Mouse (Mus musculus) bone marrow, adult 2 months (tissue): ENCODE data around the gene Cyp2d9. TPM values are rescaled to one million over a fixed set of nuclear protein-coding genes. Genes with fewer than 3 reads are reported as not detected.

Source experiments
- H3K27ac ChIP-seq: fragments of 200-500 bp; 2 replicates; pipeline ENCODE4 v1.5.1; 2012; ENCODE audit warnings: low read depth, mild to moderate bottlenecking, control low read depth, inconsistent platforms, low read length; ENCODE audit not compliant: control insufficient read depth, poor library complexity, insufficient read depth
- H3K4me1 ChIP-seq: fragments of 200-500 bp; 2 replicates; pipeline ENCODE4 v1.6.1; 2011; ENCODE audit warnings: low read length; ENCODE audit not compliant: control insufficient read depth, insufficient read depth
- H3K4me3 ChIP-seq: fragments of 200-500 bp; replicated peaks from 2 replicates; pipeline ENCODE3; 2011; ENCODE audit warnings: mild to moderate bottlenecking, low read depth, low read length, control low read depth; ENCODE audit not compliant: control insufficient read depth
- CTCF ChIP-seq: fragments of 200-500 bp; IDR thresholded peaks from 2 replicates; pipeline ENCODE4 v1.5.1; 2011; ENCODE audit warnings: low read length, control low read depth; ENCODE audit not compliant: control insufficient read depth, insufficient read depth
- POLR2A ChIP-seq: fragments of 200-500 bp; IDR thresholded peaks from 2 replicates; pipeline ENCODE4 v1.6.1; 2011; ENCODE audit warnings: low read depth, mild to moderate bottlenecking, control low read depth, low read length, borderline replicate concordance; ENCODE audit not compliant: control insufficient read depth
- WGBS: fragments of 180-500 bp; shearing (Covaris S2); methylation state at CpG from one replicate; pipeline ENCODE4 v1.1.7; 2018; 5-methylcytosine and 5-hydroxymethylcytosine counted together
- polyA plus RNA-seq: library from polyadenylated mRNA; stranded (reverse); fragments of >200 nt; gene quantifications from 2 replicates; pipeline ENCODE4 v1.2.4, GENCODE M21; 2011; ENCODE audit warnings: low replicate concordance; ENCODE audit not compliant: missing spikeins, insufficient read depth, insufficient read length

The Cyp2d9 gene
- polyA plus RNA-seq, 1 experiment: 5.0 TPM

DNA sequence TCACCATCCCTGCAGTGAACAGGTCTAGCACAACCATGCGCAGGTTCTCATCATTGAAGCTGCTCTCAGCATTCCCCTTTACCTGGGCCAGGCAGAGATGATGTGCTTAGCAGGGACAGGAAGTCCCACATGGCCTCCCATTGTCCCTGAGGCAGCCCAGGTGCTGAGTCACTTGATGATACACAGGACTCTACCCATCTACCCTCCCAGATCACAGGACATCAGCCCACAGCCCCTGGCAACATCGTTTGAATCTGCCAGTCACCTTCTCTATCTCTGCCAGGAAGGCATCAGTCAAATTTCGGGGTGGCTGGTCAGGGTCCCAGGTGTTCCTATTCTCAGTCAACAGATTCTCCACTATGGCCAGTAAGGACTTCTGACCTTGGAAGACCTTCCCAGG lies 29.1 kb upstream of the Cyp2d9 start:
- no peak overlapping the region for H3K4me3 ChIP-seq
- no peak for TF ChIP-seq CTCF
- TF ChIP-seq POLR2A: no peak
- WGBS: 76% methylated on average over 3 of the region's 3 CpGs
- H3K27ac ChIP-seq: no peak overlapping the region
- H3K4me1 ChIP-seq: no peaks in the 10 kb centered on the region; the same call in 1 of the 2 replicates

DNA sequence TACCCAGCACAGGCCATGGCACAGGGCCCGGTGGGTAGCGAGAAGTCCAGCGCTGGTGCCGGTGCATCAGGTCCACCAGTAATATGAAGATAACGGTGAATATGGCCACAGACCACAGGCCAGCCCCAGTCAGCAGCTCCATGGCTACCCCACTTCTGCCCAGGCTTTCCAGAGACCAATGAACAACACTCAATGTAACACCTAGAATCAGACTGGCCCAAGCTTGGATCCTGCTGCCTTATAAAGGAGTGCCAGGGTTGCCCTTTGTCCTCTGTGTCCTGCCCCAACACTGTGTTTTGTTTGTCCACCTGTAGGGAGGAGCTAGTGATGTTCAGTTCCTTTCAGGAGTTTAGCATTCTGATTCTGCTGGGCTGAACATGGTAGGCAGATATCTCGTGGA lies 26.3 kb upstream of the Cyp2d9 start, which contains the start of gene Cyp2d10:
Cyp2d10 (minus strand) TSS at position 215 of the 400 bp plus-strand sequence.
- no peak within 1 kb of the TSS for H3K27ac ChIP-seq
- TF ChIP-seq CTCF: no peak
- no peak for TF ChIP-seq POLR2A
- 83% methylated on average over 6 of the region's 6 CpGs for WGBS
- no peak within 1 kb of the TSS for H3K4me3 ChIP-seq
- no peaks in the 10 kb centered on the region; the same call in 1 of the 2 replicates for H3K4me1 ChIP-seq

DNA sequence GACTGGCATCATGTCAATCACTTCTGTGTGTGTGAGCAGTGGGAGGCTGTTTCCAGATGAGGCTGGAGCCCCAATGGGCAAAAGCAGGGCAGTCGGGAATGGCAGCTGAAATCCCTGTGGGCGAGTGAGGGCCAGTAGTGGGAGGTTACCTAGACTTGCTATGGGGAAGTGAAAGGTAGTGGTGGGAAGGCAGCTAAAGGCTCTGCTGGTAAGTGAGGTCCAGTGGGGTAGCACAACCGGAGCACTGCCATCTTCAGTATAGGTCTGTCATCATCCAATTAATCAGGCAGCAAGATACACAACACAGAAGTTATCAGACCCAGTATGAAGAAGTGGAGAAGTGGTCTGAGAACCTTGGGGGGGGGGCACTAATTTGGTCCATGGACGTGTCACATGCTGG lies 25.7 kb upstream of the Cyp2d9 start:
- Histone ChIP-seq H3K4me3 (no peak overlapping the region), H3K4me1 (no peaks in the 10 kb centered on the region; the same call in 1 of the 2 replicates), H3K27ac (no peak overlapping the region)
- WGBS: 64% methylated on average over 4 of the region's 4 CpGs
- TF ChIP-seq CTCF (no peak), POLR2A (no peak)

DNA sequence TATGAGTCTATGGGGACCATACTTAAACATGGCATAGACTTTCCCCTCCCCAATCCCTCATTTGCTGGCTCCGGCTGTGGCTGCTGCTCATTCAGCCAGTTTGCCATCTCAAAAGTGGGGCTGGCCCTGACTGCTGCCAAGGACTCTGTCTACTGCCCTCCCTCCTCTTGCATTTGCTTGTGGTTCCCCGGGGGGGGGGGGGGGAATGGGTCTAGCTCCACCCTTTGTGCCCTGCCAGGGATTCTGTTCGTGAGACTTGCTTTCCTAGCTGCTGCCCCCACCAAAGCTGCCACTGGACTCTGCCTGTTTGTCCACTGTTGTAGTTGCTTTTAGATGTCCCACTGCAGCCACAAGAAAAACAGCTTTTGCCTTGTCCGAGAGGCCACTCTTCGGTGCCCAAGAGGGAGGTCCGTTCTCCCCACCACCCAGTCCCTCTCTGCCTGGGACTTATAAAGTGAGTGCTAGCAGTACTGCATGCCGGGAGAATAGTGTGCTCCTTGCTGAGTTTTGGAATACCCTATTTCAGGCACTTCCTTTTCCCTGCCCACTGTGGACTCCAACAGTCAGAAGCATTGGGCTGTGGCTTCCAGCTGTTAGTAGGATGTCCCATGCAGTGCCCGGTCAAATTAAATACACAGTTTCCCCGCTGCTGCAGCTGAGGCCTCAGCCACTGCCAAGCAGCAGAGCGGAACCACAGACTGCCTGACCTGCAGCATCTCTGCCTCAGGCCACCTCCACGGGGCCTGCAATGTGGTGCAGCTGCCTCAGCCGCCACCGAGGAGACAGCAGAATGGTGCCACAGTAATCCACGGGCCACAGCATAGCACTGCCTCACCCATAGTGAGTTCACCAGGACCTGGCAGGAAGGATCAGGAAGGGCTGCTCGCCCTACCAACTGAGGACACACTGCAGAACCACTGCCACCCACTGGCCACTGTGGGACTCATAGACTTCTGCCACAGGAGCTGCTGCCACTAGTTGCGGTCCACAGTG lies 16.1 kb upstream of the Cyp2d9 start:
- Histone ChIP-seq H3K4me1 (no peaks in the 10 kb centered on the region), H3K4me3 (no peak overlapping the region), H3K27ac (no peak overlapping the region; the same call in 1 of the 2 replicates)
- 39% methylated on average over 16 of the region's 16 CpGs for WGBS
- peak; percentile 86 for TF ChIP-seq CTCF
- no peak for TF ChIP-seq POLR2A

DNA sequence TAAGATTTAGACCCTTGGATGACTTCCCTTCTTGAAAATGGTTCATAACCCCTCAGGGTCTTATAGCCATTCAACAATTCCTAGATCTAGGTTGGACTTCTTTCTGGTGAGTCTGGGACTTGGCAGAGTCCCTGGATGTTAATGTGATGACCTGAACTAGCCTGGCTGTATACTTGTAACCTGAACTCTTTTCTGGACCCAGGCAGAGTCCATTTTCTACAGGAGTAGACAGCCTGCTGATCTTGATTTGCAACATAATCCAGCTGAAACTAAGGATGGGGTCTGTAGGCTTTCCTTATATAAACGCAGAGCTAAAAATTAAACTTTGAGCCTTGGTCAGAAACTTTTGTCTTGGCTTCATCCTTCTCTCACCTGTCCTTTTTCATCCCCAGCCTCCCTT lies 14.6 kb upstream of the Cyp2d9 start:
- Histone ChIP-seq H3K27ac (no peak overlapping the region), H3K4me1 (no peaks in the 10 kb centered on the region), H3K4me3 (no peak overlapping the region)
- TF ChIP-seq CTCF (no peak), POLR2A (no peak)
- WGBS: 82% methylated on average over 1 of the region's 1 CpGs

DNA sequence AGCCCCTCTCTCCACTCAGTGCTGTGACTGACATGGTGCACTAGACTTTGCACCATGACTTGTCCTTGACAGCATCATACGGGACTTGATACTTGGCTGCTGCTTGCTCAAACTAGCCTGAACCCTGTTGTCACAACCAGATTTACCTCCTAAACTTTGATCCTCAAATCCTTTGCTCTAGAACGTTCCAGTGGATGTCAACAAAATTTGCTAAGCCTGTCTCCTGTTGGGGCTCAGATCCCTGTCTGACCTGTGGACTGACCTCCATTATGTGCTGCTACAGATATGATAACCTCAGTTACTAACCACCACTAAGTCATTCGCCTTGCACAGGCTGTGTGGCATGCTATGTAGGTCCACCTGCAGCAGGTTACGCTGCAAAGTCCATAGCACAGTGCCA lies 10.3 kb upstream of the Cyp2d9 start:
- WGBS: 73% methylated on average over 4 of the region's 4 CpGs
- no peak for TF ChIP-seq POLR2A
- TF ChIP-seq CTCF: no peak
- no peak overlapping the region for H3K4me3 ChIP-seq
- no peak overlapping the region for H3K27ac ChIP-seq
- no peaks in the 10 kb centered on the region for H3K4me1 ChIP-seq

DNA sequence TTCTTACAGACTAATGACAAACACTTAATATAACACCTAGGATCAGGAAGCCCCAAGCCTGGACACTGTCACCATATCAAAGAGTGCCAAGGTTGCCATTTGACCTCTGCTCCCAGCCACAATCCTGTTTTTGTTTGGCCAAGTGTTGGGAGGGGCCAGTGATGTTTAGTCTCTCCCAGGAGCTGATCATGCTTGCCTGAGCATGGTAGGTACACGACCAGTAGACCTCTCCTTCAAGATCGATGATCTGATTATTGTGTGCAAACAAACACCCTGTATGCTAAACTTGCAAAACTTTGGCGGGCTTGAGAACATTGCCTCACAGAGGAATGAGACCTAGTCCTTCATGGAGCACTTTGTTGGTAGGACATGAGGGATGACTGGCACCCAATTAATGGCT lies 9.8 kb upstream of the Cyp2d9 start:
- Histone ChIP-seq H3K4me1 (no peaks in the 10 kb centered on the region), H3K27ac (no peak overlapping the region), H3K4me3 (no peak overlapping the region)
- no peak for TF ChIP-seq POLR2A
- no peak for TF ChIP-seq CTCF
- 69% methylated on average over 3 of the region's 3 CpGs for WGBS

DNA sequence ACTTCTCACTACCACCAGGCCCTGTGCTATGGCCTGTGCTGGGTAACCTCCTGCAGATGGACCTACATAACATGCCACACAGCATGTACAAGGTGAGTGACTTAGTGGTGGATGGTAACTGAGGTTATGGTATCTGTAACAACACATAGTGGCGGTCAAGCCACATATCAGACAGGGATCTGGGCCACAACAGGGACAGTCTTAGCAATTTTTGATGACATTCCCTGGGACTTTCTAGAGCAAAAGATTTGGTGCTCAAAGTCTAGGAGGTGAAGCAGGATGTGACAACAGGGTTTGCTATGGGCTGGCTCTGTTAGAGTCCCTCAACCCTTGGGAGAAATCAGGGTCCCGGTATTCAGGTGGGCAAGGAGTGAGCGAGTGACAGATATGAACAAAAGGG lies 384 bp downstream of the Cyp2d9 start:
- Histone ChIP-seq H3K4me1 (no peaks in the 10 kb centered on the region; the same call in 1 of the 2 replicates), H3K27ac (no peak overlapping the region), H3K4me3 (no peak overlapping the region)
- WGBS: 92% methylated on average over 3 of the region's 3 CpGs
- TF ChIP-seq CTCF (no peak), POLR2A (no peak)

DNA sequence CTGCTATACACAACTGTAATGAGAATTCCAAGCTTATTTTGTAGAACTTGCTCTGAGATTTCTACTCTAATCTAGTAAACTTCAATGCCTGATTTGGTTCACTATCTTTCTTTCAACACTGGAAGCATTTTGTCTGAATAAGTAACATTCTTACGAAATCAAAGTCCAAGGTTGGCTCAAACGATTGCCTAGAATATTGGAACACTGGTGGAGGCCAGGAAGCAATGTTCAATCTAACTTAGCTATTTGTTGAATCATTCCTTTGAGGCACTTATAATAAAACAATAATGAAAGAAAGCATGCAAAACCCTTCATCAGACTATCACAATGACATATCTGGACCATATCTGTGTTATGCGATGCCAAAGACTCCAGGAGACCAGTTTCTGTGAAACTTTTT lies 1.3 kb downstream of the Cyp2d9 start:
- no peaks in the 10 kb centered on the region; the same call in 1 of the 2 replicates for H3K4me1 ChIP-seq
- no peak for TF ChIP-seq POLR2A
- no peak for TF ChIP-seq CTCF
- 79% methylated on average over 3 of the region's 3 CpGs for WGBS
- no peak overlapping the region for H3K27ac ChIP-seq
- H3K4me3 ChIP-seq: no peak overlapping the region
